Mouse (Mus musculus) limb, embryonic 11.5 days (tissue): Measurements from ENCODE around the gene Osbpl10. TPM values are rescaled to one million over a fixed set of nuclear protein-coding genes. Genes with fewer than 3 reads are reported as not detected.

ENCODE experiments used
- ATAC-seq: fragments of 200-750 bp; cut with Nextera tagmentation; 2 replicates; pipeline ENCODE4 v1.8.0; 2017; ENCODE audit warnings: low read depth; ENCODE audit not compliant: insufficient number of reproducible peaks, low FRiP score, low TSS enrichment
- DNase-seq: peaks from one replicate; pipeline ENCODE4 v3.0.0-alpha.2; 2015; ENCODE audit warnings: low spot score
- H3K27ac ChIP-seq: fragments of 300-500 bp; sonication (generic); replicated peaks from 2 replicates; pipeline ENCODE4 v1.5.1; 2014; ENCODE audit warnings: low read depth, mild to moderate bottlenecking, low read length
- H3K27me3 ChIP-seq: fragments of 300-500 bp; sonication (generic); 2 replicates; pipeline ENCODE4 v1.6.1; 2014; ENCODE audit warnings: mild to moderate bottlenecking, low read length, mixed read lengths; ENCODE audit not compliant: control insufficient read depth, insufficient read depth
- H3K36me3 ChIP-seq: fragments of 300-500 bp; sonication (generic); 2 replicates; pipeline ENCODE4 v1.6.1; 2014; ENCODE audit warnings: mild to moderate bottlenecking, low read length, moderate library complexity, mixed read lengths; ENCODE audit not compliant: control insufficient read depth, insufficient read depth
- H3K4me1 ChIP-seq: fragments of 300-500 bp; sonication (generic); 2 replicates; pipeline ENCODE4 v1.6.1; 2014; ENCODE audit warnings: low read length, mixed read lengths; ENCODE audit not compliant: control insufficient read depth, insufficient read depth
- H3K4me2 ChIP-seq: fragments of 300-500 bp; sonication (generic); 2 replicates; pipeline ENCODE4 v1.6.1; 2014; ENCODE audit warnings: low read depth, mild to moderate bottlenecking, moderate library complexity; ENCODE audit not compliant: severe bottlenecking
- H3K4me3 ChIP-seq: fragments of 300-500 bp; sonication (generic); 2 replicates; pipeline ENCODE4 v1.5.1; 2014; ENCODE audit warnings: low read depth, low read length
- H3K9ac ChIP-seq: fragments of 300-500 bp; sonication (generic); 2 replicates; pipeline ENCODE4 v1.6.1; 2014; ENCODE audit warnings: mild to moderate bottlenecking, low read length
- H3K9me3 ChIP-seq: fragments of 300-500 bp; sonication (generic); 2 replicates; pipeline ENCODE4 v1.6.1; 2016; ENCODE audit warnings: low read length; ENCODE audit not compliant: control insufficient read depth
- WGBS: fragments of 180-500 bp; shearing (Covaris S2); extraction: QIAGEN DNeasy Blood & Tissue Kit; methylation state at CpG from one replicate; pipeline ENCODE4 v1.1.7; 2014; 5-methylcytosine and 5-hydroxymethylcytosine counted together
- polyA plus RNA-seq: library from polyadenylated mRNA; unstranded; fragments of >200 nt; fragmentation: Nextera tagmentation; extraction: Ambion mirVana; gene quantifications from 2 replicates; pipeline ENCODE4 v1.2.1, GENCODE M21; 2014

Gene Osbpl10
- polyA plus RNA-seq, 1 experiment from 2014 or later = 1.3 TPM

DNA sequence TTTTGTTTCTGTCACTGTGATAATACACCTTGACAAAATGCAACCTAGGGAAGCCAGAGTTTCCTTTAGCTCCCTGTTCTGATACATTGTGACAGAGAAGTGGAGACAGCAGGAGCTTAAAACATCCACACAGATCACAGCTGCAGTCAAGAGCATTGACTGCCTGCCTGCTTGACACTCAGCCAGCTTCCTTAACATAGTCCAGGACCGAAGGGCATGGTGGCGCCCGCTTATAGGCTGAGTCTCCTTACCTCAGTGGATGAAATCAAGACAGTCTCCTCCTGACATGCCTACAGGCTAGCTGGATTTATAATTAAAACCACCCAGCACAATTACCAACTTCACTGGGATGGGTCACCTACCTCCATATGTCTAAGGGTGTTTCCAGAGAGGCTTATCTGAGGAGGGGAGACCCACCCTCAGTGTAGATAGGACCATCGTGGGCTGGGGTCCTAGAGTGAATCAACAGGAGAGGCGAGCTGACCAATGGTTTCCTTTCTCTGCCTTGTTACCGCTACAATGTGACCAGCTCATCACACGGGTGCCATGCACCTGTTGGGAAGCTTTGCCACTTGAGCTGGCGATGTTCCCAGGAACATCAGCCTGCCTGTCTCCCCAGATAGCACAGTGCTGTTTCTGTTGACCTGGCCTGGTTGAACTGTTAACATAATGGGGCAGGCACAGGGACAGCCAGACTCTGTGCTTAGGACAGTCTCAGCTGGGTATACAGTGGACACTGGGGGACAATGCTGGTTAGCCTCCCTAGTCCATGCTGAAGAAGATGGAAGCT lies 76.9 kb downstream of the Osbpl10 start:
- ATAC-seq (no peak), DNase-seq (no peak)
- no peak overlapping the region for H3K9ac ChIP-seq
- no peak overlapping the region for H3K27ac ChIP-seq
- no peak overlapping the region for H3K4me3 ChIP-seq
- no peaks in the 10 kb centered on the region for H3K27me3 ChIP-seq
- no peak overlapping the region for H3K4me2 ChIP-seq
- no peaks in the 10 kb centered on the region for H3K36me3 ChIP-seq
- H3K9me3 ChIP-seq = no peaks in the 10 kb centered on the region
- H3K4me1 ChIP-seq = no peaks in the 10 kb centered on the region
- 85% methylated on average over 8 of the region's 8 CpGs for WGBS

DNA sequence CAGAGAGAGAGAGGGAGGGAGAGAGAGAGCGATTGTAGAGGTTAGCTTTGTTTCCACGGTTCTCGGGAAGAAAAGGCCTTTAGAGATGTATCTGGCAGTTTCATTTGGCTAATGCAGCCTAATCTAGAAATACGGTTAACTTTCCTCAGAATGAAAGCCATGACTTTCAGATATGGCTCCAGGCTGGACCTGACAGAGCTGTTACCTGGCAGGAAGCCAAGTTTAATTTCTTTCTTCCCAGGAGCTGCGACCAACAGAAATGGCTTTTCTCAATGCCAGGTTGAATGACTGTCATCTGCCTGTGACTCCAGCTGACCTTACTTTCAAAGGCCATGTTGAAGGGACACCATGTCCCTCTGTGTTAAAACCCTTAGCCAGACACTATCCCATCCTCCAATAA lies 80.4 kb downstream of the Osbpl10 start:
- DNase-seq (no peak), ATAC-seq (no peak)
- no peak overlapping the region for H3K4me2 ChIP-seq
- H3K9me3 ChIP-seq = no peaks in the 10 kb centered on the region
- no peaks in the 10 kb centered on the region for H3K36me3 ChIP-seq
- no peaks in the 10 kb centered on the region for H3K4me1 ChIP-seq
- WGBS = 63% methylated on average over 5 of the region's 5 CpGs
- H3K27me3 ChIP-seq = no peaks in the 10 kb centered on the region
- H3K9ac ChIP-seq = no peak overlapping the region
- no peak overlapping the region for H3K4me3 ChIP-seq
- no peak overlapping the region for H3K27ac ChIP-seq

DNA sequence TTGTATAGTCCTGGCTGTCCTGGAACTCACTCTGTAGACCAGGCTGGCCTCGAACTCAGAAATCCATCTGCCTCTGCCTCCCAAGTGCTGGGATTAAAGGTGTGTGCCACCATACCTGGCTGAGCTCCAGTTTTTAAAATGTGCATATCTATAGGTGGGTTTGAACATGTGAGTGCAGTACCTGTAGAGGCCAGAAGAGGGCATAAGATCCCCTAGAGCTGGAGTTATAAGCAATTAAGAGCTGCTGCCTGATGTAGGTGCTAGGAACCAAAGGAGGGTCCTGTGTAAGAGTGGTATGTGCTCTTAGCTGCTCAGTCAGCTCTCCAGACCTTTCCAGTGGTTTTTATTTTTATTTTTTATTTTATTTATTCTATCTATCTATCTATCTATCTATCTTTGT lies 86.5 kb downstream of the Osbpl10 start:
- Histone ChIP-seq H3K27me3 (no peaks in the 10 kb centered on the region), H3K27ac (no peak overlapping the region), H3K36me3 (no peaks in the 10 kb centered on the region), H3K4me1 (no peaks in the 10 kb centered on the region), H3K4me3 (no peak overlapping the region), H3K9ac (no peak overlapping the region), H3K9me3 (peaks cover 4% of the 10 kb centered on the region; the same call in 1 of the 2 replicates), H3K4me2 (no peak overlapping the region)
- 100% methylated on average over 1 of the region's 1 CpGs for WGBS
- DNase-seq (no peak), ATAC-seq (no peak)

DNA sequence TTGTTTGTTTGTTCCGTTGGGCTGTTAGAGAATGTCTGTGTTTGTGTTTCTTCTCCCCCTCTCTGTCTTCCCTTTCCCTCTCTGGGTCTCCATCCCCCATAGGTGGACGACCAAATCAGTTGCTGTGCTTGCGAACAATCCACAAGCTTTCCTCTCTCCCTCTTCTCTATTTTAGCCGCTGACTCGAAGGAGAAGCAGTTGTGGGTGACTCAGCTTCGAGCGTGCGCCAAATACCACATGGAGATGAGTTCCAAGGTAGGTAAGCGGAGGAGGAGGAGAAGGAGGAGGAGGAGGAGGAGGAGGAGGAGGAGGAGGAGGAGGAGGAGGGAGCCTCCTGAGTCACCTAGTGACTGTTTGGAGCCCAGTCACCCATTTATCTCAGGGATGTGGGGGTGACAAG lies 88.7 kb downstream of the Osbpl10 start:
- no peak for ATAC-seq
- H3K27ac ChIP-seq = no peak overlapping the region
- no peak for DNase-seq
- 86% methylated on average over 8 of the region's 9 CpGs for WGBS
- H3K4me3 ChIP-seq = no peak overlapping the region
- H3K4me2 ChIP-seq = no peak overlapping the region
- no peaks in the 10 kb centered on the region for H3K36me3 ChIP-seq
- H3K27me3 ChIP-seq = no peaks in the 10 kb centered on the region
- peaks cover 4% of the 10 kb centered on the region; the same call in 1 of the 2 replicates for H3K9me3 ChIP-seq
- H3K9ac ChIP-seq = no peak overlapping the region
- H3K4me1 ChIP-seq = no peaks in the 10 kb centered on the region

DNA sequence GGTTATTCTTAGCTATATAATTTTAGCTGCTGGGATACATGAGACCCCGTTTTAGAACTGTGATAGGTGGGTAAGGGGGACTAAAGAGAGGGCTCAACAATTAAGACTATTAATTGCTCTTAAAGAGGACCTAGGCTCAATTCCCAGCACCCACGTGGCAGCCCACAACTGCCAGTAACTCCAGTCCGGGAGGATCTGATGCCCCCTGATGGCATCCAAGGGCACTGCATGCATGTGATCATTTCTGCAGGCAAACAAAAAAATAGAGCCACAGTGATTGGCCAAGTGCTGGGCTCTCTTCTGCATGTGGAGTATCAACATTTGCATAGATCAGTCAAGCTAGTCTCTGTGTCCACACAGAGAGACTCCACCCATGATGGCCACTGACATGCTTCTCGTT lies 96.8 kb downstream of the Osbpl10 start:
- no peak overlapping the region for H3K4me2 ChIP-seq
- no peak overlapping the region for H3K4me3 ChIP-seq
- H3K9ac ChIP-seq = no peak overlapping the region
- no peaks in the 10 kb centered on the region for H3K4me1 ChIP-seq
- WGBS = 86% methylated on average over 4 of the region's 4 CpGs
- no peaks in the 10 kb centered on the region; the same call in 1 of the 2 replicates for H3K36me3 ChIP-seq
- H3K27ac ChIP-seq = no peak overlapping the region
- no peak for DNase-seq
- no peaks in the 10 kb centered on the region for H3K27me3 ChIP-seq
- H3K9me3 ChIP-seq = no peaks in the 10 kb centered on the region
- no peak for ATAC-seq

DNA sequence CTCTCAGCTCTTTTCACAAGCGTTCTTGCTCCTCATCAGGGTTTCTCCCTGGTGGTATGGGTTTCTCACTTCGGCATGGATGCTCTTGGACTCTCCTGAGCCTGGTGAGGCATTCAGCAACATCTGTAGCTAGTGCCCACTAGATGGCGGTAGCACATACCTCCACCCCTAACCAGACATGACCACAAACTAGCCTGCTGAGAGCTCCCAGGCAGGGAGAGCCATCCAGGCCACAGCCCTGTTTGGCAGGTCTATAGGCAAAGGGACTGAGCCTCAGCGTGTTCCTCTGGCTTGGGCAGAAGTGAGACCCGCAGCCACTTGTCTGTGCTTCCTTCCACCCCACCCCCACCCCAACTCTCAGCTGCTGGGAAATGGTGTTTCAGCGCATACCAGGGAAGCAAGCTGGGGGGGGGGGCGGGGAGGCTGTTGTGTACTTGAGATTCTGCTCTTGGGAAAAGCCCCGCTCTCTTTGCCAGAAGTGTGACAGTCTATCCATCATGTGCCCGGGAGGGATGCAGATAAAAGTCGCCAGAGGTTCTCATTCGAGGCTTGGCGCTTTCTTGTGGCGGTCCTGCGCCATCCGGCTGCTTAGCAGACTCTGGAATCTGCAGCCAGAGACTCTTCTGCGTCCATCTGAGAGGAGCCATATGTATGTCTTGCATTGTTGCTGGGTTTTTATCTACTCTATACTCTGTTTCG lies 110.1 kb downstream of the Osbpl10 start:
- Histone ChIP-seq H3K36me3 (no peaks in the 10 kb centered on the region), H3K9ac (no peak overlapping the region), H3K4me2 (no peak overlapping the region), H3K9me3 (no peaks in the 10 kb centered on the region), H3K4me1 (no peaks in the 10 kb centered on the region; the same call in 1 of the 2 replicates), H3K27ac (no peak overlapping the region), H3K4me3 (no peak overlapping the region), H3K27me3 (no peaks in the 10 kb centered on the region)
- DNase-seq (peak; percentile 83), ATAC-seq (peak; percentile 87)
- 40% methylated on average over 17 of the region's 17 CpGs for WGBS

DNA sequence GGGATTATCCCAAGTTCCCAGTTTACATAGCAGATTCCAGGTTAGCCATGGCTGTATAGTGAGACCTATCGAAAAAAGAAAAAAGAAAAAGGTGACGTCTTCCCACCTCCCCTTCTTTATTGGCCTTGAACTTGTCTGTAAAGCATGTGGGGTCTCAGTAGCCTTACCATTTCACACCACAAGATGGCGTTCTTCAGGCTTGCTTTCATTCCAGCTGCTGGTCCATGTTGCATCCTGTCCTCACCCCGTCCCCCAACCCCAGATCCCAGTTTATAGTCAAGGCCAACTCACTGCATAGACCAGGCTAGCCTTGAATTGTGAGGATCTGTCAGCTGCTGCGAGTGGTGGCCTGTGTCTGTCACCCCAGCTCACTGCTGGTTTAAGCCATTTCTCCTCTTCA lies 111.3 kb downstream of the Osbpl10 start:
- DNase-seq = peak; percentile 42
- no peaks in the 10 kb centered on the region; the same call in 1 of the 2 replicates for H3K4me1 ChIP-seq
- no peak overlapping the region for H3K27ac ChIP-seq
- no peak overlapping the region for H3K4me2 ChIP-seq
- H3K9ac ChIP-seq = no peak overlapping the region
- ATAC-seq = no peak
- no peaks in the 10 kb centered on the region for H3K36me3 ChIP-seq
- 74% methylated on average over 5 of the region's 5 CpGs for WGBS
- no peak overlapping the region for H3K4me3 ChIP-seq
- H3K27me3 ChIP-seq = no peaks in the 10 kb centered on the region
- H3K9me3 ChIP-seq = no peaks in the 10 kb centered on the region

DNA sequence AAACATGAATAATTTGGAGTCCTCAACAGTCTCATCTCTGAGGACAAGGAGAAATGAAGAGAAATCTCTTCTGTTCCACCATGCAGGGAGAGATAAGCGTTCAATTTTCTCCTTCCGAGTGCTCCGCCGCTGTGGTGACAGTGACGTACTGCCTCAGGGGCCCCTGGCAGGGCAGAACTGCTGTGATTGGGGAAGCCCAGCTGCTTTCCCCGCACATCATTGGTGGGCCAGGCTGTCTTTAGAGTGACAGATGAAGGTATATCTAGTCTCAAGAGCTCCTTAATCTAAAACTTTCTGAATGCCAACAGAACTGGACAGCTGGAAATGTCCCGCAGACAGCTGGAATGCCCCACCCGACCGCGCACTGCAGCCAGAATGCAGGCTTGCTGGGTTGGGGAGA lies 118.1 kb downstream of the Osbpl10 start:
- DNase-seq (peak; percentile 35), ATAC-seq (no peak)
- Histone ChIP-seq H3K9me3 (no peaks in the 10 kb centered on the region), H3K27ac (no peak overlapping the region), H3K36me3 (no peaks in the 10 kb centered on the region), H3K27me3 (no peaks in the 10 kb centered on the region), H3K4me2 (no peak overlapping the region), H3K9ac (no peak overlapping the region), H3K4me3 (no peak overlapping the region), H3K4me1 (no peaks in the 10 kb centered on the region)
- WGBS = 61% methylated on average over 10 of the region's 10 CpGs
